Mouse (Mus musculus): Measurements from ENCODE around the gene Zfp950.

DNA sequence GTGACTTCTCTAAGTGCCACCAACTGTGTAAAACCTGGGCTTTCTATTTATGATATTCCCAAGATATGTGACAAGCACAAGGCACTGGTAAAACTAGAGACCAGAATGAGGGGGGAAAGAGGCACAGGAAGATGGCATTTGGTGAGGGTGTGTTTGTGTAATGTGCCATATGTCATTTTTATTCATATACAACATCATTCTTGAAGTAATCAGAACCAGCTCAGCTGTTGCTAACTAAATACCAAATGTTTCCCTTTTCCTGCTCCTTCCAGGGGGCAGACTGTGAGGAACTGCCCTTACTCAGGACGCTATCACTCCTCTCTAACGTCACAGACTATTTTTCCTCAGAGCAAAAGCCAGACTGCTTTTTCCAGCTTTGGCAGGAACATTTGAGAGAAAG, 119.1 kb downstream of the Zfp950 start:
- TF ChIP-seq POLR2A (IDR thresholded peaks at IDR 0.05; ENCODE audit: insufficient read depth, low read length) (no peak), CTCF (IDR thresholded peaks at IDR 0.05; ENCODE audit: low read depth, low read length) (no peak)

Data from ES-Bruce4 (cell line).